ENCODE assay signal across 18 mouse cellular contexts in genomic region chr4:130921986-130922385, GRCm38 (mm10). TPM values are rescaled to one million over a fixed set of nuclear protein-coding genes. Genes with fewer than 3 reads are reported as not detected.
DNase-seq lines count a peak whose midpoint lies in the region; ATAC-seq and TF ChIP-seq lines count a peak whose summit lies in the region.
"Had no signal": no experiment of that assay in that cellular context is flagged by ENCODE, and none has a peak within 500 bp of the region (broad histone marks: within the 10 kb centered on the region; RNA-seq: fewer than 3 reads in every experiment).

No protein-coding gene starts in this region.

- 72% methylated on average over 10 of the region's 10 CpGs for WGBS in hindbrain, embryonic 10.5 days
- WGBS in hindbrain, embryonic 11.5 days = 83% methylated on average over 10 of the region's 10 CpGs
- WGBS in lung, embryonic 14.5 days = 53% methylated on average over 10 of the region's 10 CpGs

- no peak overlapping the region for H3K9ac ChIP-seq in hindbrain, embryonic 11.5 days (ENCODE audit: low read depth, low read length)
- H3K9ac ChIP-seq in CH12.LX (ENCODE audit: insufficient read depth, low read depth) = peak overlapping the region; percentile 82
- no peak overlapping the region for H3K9ac ChIP-seq in lung, embryonic 14.5 days
- H3K9ac ChIP-seq: embryonic facial prominence, embryonic 13.5 days; forebrain, postnatal 0 days; neural tube, embryonic 13.5 days had no signal

- H3K79me2 ChIP-seq in CH12.LX (replicated peaks; ENCODE audit: control insufficient read depth, extremely low read depth, insufficient read depth, poor library complexity, severe bottlenecking) = peaks cover 97% of the 10 kb centered on the region

- TF ChIP-seq RAD21 in CH12.LX (IDR thresholded peaks at IDR 0.05; ENCODE audit: low read depth, low read length) = no peak

- no peak overlapping the region for H3K4me3 ChIP-seq in hindbrain, embryonic 10.5 days
- H3K4me3 ChIP-seq in hindbrain, embryonic 11.5 days (ENCODE audit: low read depth, low read length) = no peak overlapping the region
- H3K4me3 ChIP-seq in CH12.LX (replicated peaks in 1 of 3; ENCODE audit: low read depth in 2 of 3, low read length in 2 of 3, poor library complexity in 1 of 3) = peak overlapping the region in 1 of 3 experiments; percentile 11
- no peak overlapping the region for H3K4me3 ChIP-seq in lung, embryonic 14.5 days (ENCODE audit: low read depth, low read length)
- H3K4me3 ChIP-seq: embryonic facial prominence, embryonic 13.5 days; neural tube, embryonic 13.5 days had no signal

- peaks cover 63% of the 10 kb centered on the region for H3K4me1 ChIP-seq in hindbrain, embryonic 10.5 days (replicated peaks)
- H3K4me1 ChIP-seq in hindbrain, embryonic 11.5 days (replicated peaks; ENCODE audit: control insufficient read depth, insufficient read depth, low read length) = peaks cover 5% of the 10 kb centered on the region
- peaks cover 47 to 97% of the 10 kb centered on the region in 2 experiments for H3K4me1 ChIP-seq in CH12.LX (ENCODE audit: control insufficient read depth in 1 of 2, insufficient read depth in 2 of 2)
- H3K4me1 ChIP-seq in lung, embryonic 14.5 days (ENCODE audit: insufficient read depth) = peaks cover 5% of the 10 kb centered on the region; the same call in 1 of the 2 replicates

- ATAC-seq in hindbrain, embryonic 11.5 days (ENCODE audit: low FRiP score) = no peak
- ATAC-seq in lung, embryonic 14.5 days (ENCODE audit: insufficient read depth) = no peak
- no peak for ATAC-seq in erythroid progenitor cell, adult 5-6 weeks (replicated peaks; ENCODE audit: low FRiP score, poor library complexity, severe bottlenecking)
- ATAC-seq: forebrain, postnatal 0 days had no signal

- no peaks in the 10 kb centered on the region for H3K36me3 ChIP-seq in hindbrain, embryonic 10.5 days
- H3K36me3 ChIP-seq in hindbrain, embryonic 11.5 days (ENCODE audit: control insufficient read depth, insufficient read depth, low read length) = no peaks in the 10 kb centered on the region
- H3K36me3 ChIP-seq in CH12.LX (replicated peaks in 1 of 2; ENCODE audit: control insufficient read depth in 1 of 2, insufficient read depth in 1 of 2, low read length in 1 of 2) = peaks cover 70 to 91% of the 10 kb centered on the region in 2 experiments
- no peaks in the 10 kb centered on the region for H3K36me3 ChIP-seq in lung, embryonic 14.5 days (ENCODE audit: insufficient read depth)
- H3K36me3 ChIP-seq: embryonic facial prominence, embryonic 13.5 days; neural tube, embryonic 13.5 days had no signal

- peak overlapping the region; percentile 66 for H3K27ac ChIP-seq in hindbrain, embryonic 10.5 days
- H3K27ac ChIP-seq in hindbrain, embryonic 11.5 days (ENCODE audit: low read depth, low read length) = no peak overlapping the region
- peak overlapping the region; percentile 90 for H3K27ac ChIP-seq in CH12.LX (ENCODE audit: insufficient read depth, low read depth)
- no peak overlapping the region for H3K27ac ChIP-seq in lung, embryonic 14.5 days (ENCODE audit: low read depth)
- H3K27ac ChIP-seq: embryonic facial prominence, embryonic 13.5 days; neural tube, embryonic 13.5 days had no signal

- no peak for DNase-seq in hindbrain, embryonic 10.5 days (ENCODE audit: low spot score)
- DNase-seq in hindbrain, embryonic 11.5 days (ENCODE audit: low spot score) = no peak
- no peak for DNase-seq in CH12.LX (ENCODE audit: extremely low read depth)
- DNase-seq in lung, embryonic 14.5 days = peak; percentile 13
- peak; percentile 72 for DNase-seq in naive thymus-derived CD4-positive, alpha-beta T cell, adult 2 months (ENCODE audit: low read depth)
- DNase-seq in cerebellum, postnatal 14 days = no peak
- DNase-seq in heart, postnatal 14 days = no peak
- DNase-seq: cerebellum, adult 2 months; forebrain, postnatal 0 days; kidney, adult 18-20 months had no signal

- intact Hi-C loops in heart, postnatal 14 days (cut with DNase I) = no loop called here

- in situ Hi-C loops in CH12.LX (cut with MboI; ENCODE audit: low pct_ligation_motif_present, low pct_unique_long_range_greater_than_20kb, low sequenced_read_pairs) = no loop called here

- no peaks in the 10 kb centered on the region for H3K9me3 ChIP-seq in hindbrain, embryonic 10.5 days
- no peaks in the 10 kb centered on the region for H3K9me3 ChIP-seq in hindbrain, embryonic 11.5 days (ENCODE audit: control insufficient read depth, low read length)
- H3K9me3 ChIP-seq in CH12.LX (replicated peaks; ENCODE audit: low read length) = no peaks in the 10 kb centered on the region
- H3K9me3 ChIP-seq in lung, embryonic 14.5 days (ENCODE audit: low read depth, low read length) = no peaks in the 10 kb centered on the region
- H3K9me3 ChIP-seq: embryonic facial prominence, embryonic 13.5 days; neural tube, embryonic 13.5 days had no signal

- no peak overlapping the region for H3K4me2 ChIP-seq in hindbrain, embryonic 11.5 days (replicated peaks; ENCODE audit: low read depth, low read length)
- H3K4me2 ChIP-seq in CH12.LX (ENCODE audit: insufficient read depth, low read depth, poor library complexity, severe bottlenecking) = peak overlapping the region; percentile 85
- no peak overlapping the region for H3K4me2 ChIP-seq in lung, embryonic 14.5 days
- H3K4me2 ChIP-seq: embryonic facial prominence, embryonic 13.5 days; midbrain, embryonic 11.5 days; neural tube, embryonic 13.5 days had no signal

- dilution Hi-C loops in CH12.LX (cut with MboI; ENCODE audit: extremely low pct_ligation_motif_present, extremely low pct_unique_long_range_greater_than_20kb, low sequenced_read_pairs) = no loop called here

- TF ChIP-seq POLR2A in CH12.LX (IDR thresholded peaks at IDR 0.05; ENCODE audit: low read depth, low read length) = no peak

- no peak for TF ChIP-seq EP300 in CH12.LX (IDR thresholded peaks at IDR 0.05; ENCODE audit: low read length)

- peaks cover 5% of the 10 kb centered on the region; the same call in 1 of the 2 replicates for H3K27me3 ChIP-seq in hindbrain, embryonic 10.5 days (ENCODE audit: insufficient read depth, poor library complexity, severe bottlenecking)
- H3K27me3 ChIP-seq in hindbrain, embryonic 11.5 days (ENCODE audit: control insufficient read depth, insufficient read depth, low read length) = no peaks in the 10 kb centered on the region
- no peaks in the 10 kb centered on the region for H3K27me3 ChIP-seq in CH12.LX (replicated peaks)
- H3K27me3 ChIP-seq in lung, embryonic 14.5 days (ENCODE audit: insufficient read depth, low read length) = no peaks in the 10 kb centered on the region
- H3K27me3 ChIP-seq: embryonic facial prominence, embryonic 13.5 days; neural tube, embryonic 13.5 days had no signal

- TF ChIP-seq CTCF in CH12.LX (conservative IDR thresholded peaks at IDR 0.05 in 1 of 2, IDR thresholded peaks at IDR 0.05 in 1 of 2; ENCODE audit: low read depth in 2 of 2, low read length in 2 of 2) = no peak
- TF ChIP-seq CTCF in lung, embryonic 14.5 days (IDR thresholded peaks at IDR 0.05; ENCODE audit: low read depth) = no peak

TF ChIP-seq in CH12.LX, 34 proteins besides CTCF, POLR2A, EP300 and RAD21 (continues in another document):
- TF ChIP-seq USF1 (IDR thresholded peaks at IDR 0.05; ENCODE audit: low read depth, low read length) (no peak), ZNF384 (IDR thresholded peaks at IDR 0.05; ENCODE audit: low read depth, low read length) (no peak), POLR2AphosphoS2 (IDR thresholded peaks at IDR 0.05; ENCODE audit: low read depth, low read length) (no peak), NELFE (IDR thresholded peaks at IDR 0.05; ENCODE audit: low read depth, low read length) (no peak), BHLHE40 (IDR thresholded peaks at IDR 0.05; ENCODE audit: low read depth, low read length) (peak; percentile 72), SIN3A (IDR thresholded peaks at IDR 0.05; ENCODE audit: low read length) (peak; percentile 92), MAX (IDR thresholded peaks at IDR 0.05; ENCODE audit: low read length) (peak; percentile 72), ELF1 (IDR thresholded peaks at IDR 0.05; ENCODE audit: low read depth, low read length) (peak; percentile 67), CHD1 (IDR thresholded peaks at IDR 0.05; ENCODE audit: low read depth, low read length) (no peak; the same call in 1 of the 2 replicates), KAT2A (IDR thresholded peaks at IDR 0.05; ENCODE audit: insufficient replicate concordance, low read length) (no peak), ETS1 (conservative IDR thresholded peaks at IDR 0.05; ENCODE audit: low read depth, low read length) (peak; percentile 68), JUN (IDR thresholded peaks at IDR 0.05; ENCODE audit: insufficient read depth, low read depth, low read length) (no peak), MEF2A (IDR thresholded peaks at IDR 0.05; ENCODE audit: borderline replicate concordance, low read depth, low read length) (no peak), ZMIZ1 (IDR thresholded peaks at IDR 0.05; ENCODE audit: low read depth, low read length) (no peak), USF2 (conservative IDR thresholded peaks at IDR 0.05; ENCODE audit: low read depth, low read length) (no peak), TBP (conservative IDR thresholded peaks at IDR 0.05; ENCODE audit: low read depth, low read length) (no peak)

RNA-seq across cellular contexts. Expression of gene Laptm5, which starts 9.1 kb away (rescaled TPM):
- polyA plus RNA-seq in hindbrain, embryonic 10.5 days (2016; fragmentation: Nextera tagmentation; extraction: Ambion mirVana) = 21.3 and 25.9 TPM in 2 replicates
- polyA plus RNA-seq in hindbrain, embryonic 11.5 days (2014; fragmentation: Nextera tagmentation; extraction: Ambion mirVana) = 23.4 and 32.1 TPM in 2 replicates
- total RNA-seq in CH12.LX (2012; rRNA removed) (182 and 225 TPM in 2 replicates), CH12.LX (2014; rRNA removed) (32.3 and 41.1 TPM in 2 replicates)
- polyA plus RNA-seq in CH12.LX (2012; ENCODE audit: insufficient read length, low read depth) = 486 and 594 TPM in 2 replicates
- polyA plus RNA-seq in lung, embryonic 14.5 days (2014; fragmentation: Nextera tagmentation; extraction: Ambion mirVana) = 39.1 and 42.5 TPM in 2 replicates
- 10 to 100 TPM; 17.8 to 35.3 TPM for total RNA-seq in heart, postnatal 14 days (2021)
- total RNA-seq in erythroid progenitor cell, adult 5-6 weeks (2015; ENCODE audit: low replicate concordance) = 141 and 163 TPM in 2 replicates
- 32.7 and 33.9 TPM in 2 replicates for total RNA-seq in erythroid progenitor cell, adult 5-6 weeks (2017; ENCODE audit: low replicate concordance)

RNA-seq across cellular contexts. Expression of gene Matn1, which starts 22.2 kb away (rescaled TPM):
- polyA plus RNA-seq in hindbrain, embryonic 10.5 days (2016; fragmentation: Nextera tagmentation; extraction: Ambion mirVana) = 0.17 TPM in 1 of 2 replicates, not detected in the other
- 0.85 TPM in 1 of 2 replicates, not detected in the other for polyA plus RNA-seq in hindbrain, embryonic 11.5 days (2014; fragmentation: Nextera tagmentation; extraction: Ambion mirVana)
- total RNA-seq in CH12.LX (2012; rRNA removed) (1.8 and 3.5 TPM in 2 replicates), CH12.LX (2014; rRNA removed) (0.30 and 0.52 TPM in 2 replicates)
- polyA plus RNA-seq in CH12.LX (2012; ENCODE audit: insufficient read length, low read depth) = 0.37 and 0.76 TPM in 2 replicates
- polyA plus RNA-seq in lung, embryonic 14.5 days (2014; fragmentation: Nextera tagmentation; extraction: Ambion mirVana) = not detected in 2 replicates
- total RNA-seq in heart, postnatal 14 days (2021) = not detected
- not detected in 2 replicates for total RNA-seq in erythroid progenitor cell, adult 5-6 weeks (2015; ENCODE audit: low replicate concordance)
- not detected in 2 replicates for total RNA-seq in erythroid progenitor cell, adult 5-6 weeks (2017; ENCODE audit: low replicate concordance)
- total RNA-seq: gastrocnemius, postnatal 4 days; heart, postnatal 25 days; liver, adult 2 months had no signal
- polyA plus RNA-seq: liver, adult 2 months; midbrain, embryonic 11.5 days; testis, adult 2 months had no signal

Comparison
In these comparisons a context has a peak if more than half of its experiments do, and no peak if none do; other contexts are left out.
1. H3K27ac ChIP-seq: peak in hindbrain, embryonic 10.5 days (single experiment) and CH12.LX (single experiment); none in hindbrain, embryonic 11.5 days (single experiment) and lung, embryonic 14.5 days (single experiment).
2. DNase-seq: peak in lung, embryonic 14.5 days (single experiment) and naive thymus-derived CD4-positive, alpha-beta T cell, adult 2 months (single experiment); none in hindbrain, embryonic 10.5 days (single experiment), hindbrain, embryonic 11.5 days (single experiment), CH12.LX (single experiment), cerebellum, postnatal 14 days (0 of 2) and heart, postnatal 14 days (0 of 2).
3. RNA of gene Laptm5, which starts 9.1 kb away (polyA plus RNA-seq): 486 to 594 TPM in CH12.LX; 39.1 to 42.5 TPM in lung, embryonic 14.5 days, 23.4 to 32.1 TPM in hindbrain, embryonic 11.5 days and 21.3 to 25.9 TPM in hindbrain, embryonic 10.5 days; every median in the first group is over 10 times any median in the second.